Comparison of ENCODE assay signal across 7 mouse cellular contexts in the genomic region with DNA sequence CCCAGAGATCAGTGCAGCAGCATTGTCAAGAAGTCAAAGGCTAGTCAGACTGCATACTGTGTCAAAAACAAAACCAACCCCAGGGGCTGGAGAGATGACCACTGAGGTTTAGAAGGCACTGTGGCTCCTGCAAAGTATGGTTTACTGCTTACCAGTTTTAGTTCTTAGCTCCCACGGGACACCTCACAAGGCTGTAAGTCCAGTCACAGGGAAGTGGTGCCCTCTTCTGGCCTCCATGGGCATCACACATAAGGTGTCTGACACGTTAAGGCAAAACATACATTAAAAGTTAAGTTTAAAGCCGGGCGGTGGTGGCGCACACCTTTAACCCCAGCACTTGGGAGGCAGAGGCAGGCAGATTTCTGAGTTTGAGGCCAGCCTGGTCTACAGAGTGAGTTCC. TPM values are rescaled to one million over a fixed set of nuclear protein-coding genes. Genes with fewer than 3 reads are reported as not detected.
DNase-seq lines count a peak whose midpoint lies in the region; ATAC-seq lines count a peak whose summit lies in the region.

No protein-coding gene starts in this region.

- H3K4me2 ChIP-seq in midbrain, embryonic 11.5 days: peak overlapping the region; percentile 77
- no peak overlapping the region for H3K4me2 ChIP-seq in midbrain, embryonic 16.5 days (ENCODE audit: low read length)

- DNase-seq in midbrain, embryonic 11.5 days (ENCODE audit: low spot score, missing footprints): peak; percentile 92
- peak; percentile 71 for DNase-seq in embryo, embryonic 10.5 days (ENCODE audit: low spot score)
- peak; percentile 42 for DNase-seq in hindbrain, embryonic 10.5 days (ENCODE audit: low spot score)
- peak; percentile 37 for DNase-seq in lung, postnatal 36 days
- DNase-seq in right cerebral cortex, postnatal 36 days (ENCODE audit: low spot score in 2 of 2): no peak
- DNase-seq in urinary bladder, adult 18-20 months (ENCODE audit: low spot score in 2 of 2): no peak

- 64% methylated on average over 5 of the region's 5 CpGs for WGBS in midbrain, embryonic 11.5 days
- WGBS in midbrain, embryonic 16.5 days: 65% methylated on average over 5 of the region's 5 CpGs
- WGBS in hindbrain, embryonic 10.5 days: 66% methylated on average over 5 of the region's 5 CpGs

- no peak for ATAC-seq in midbrain, embryonic 11.5 days (ENCODE audit: low FRiP score)
- ATAC-seq in midbrain, embryonic 16.5 days: no peak

- H3K4me3 ChIP-seq in midbrain, embryonic 11.5 days (ENCODE audit: low read depth, low read length): peak overlapping the region; percentile 91
- no peak overlapping the region for H3K4me3 ChIP-seq in midbrain, embryonic 16.5 days (ENCODE audit: low read depth, low read length)
- H3K4me3 ChIP-seq in hindbrain, embryonic 10.5 days: peak overlapping the region; percentile 96

- peaks cover 12% of the 10 kb centered on the region; the same call in 1 of the 2 replicates for H3K36me3 ChIP-seq in midbrain, embryonic 11.5 days (ENCODE audit: control insufficient read depth, insufficient read depth, low read length)
- no peaks in the 10 kb centered on the region for H3K36me3 ChIP-seq in midbrain, embryonic 16.5 days (ENCODE audit: control insufficient read depth, insufficient read depth, low read length)
- peaks cover 65% of the 10 kb centered on the region for H3K36me3 ChIP-seq in hindbrain, embryonic 10.5 days

- peaks cover 27% of the 10 kb centered on the region for H3K4me1 ChIP-seq in midbrain, embryonic 11.5 days (ENCODE audit: control insufficient read depth, insufficient read depth, low read length)
- H3K4me1 ChIP-seq in midbrain, embryonic 16.5 days (ENCODE audit: control insufficient read depth, insufficient read depth, low read length): peaks cover 6% of the 10 kb centered on the region; the same call in 1 of the 2 replicates
- H3K4me1 ChIP-seq in hindbrain, embryonic 10.5 days (replicated peaks): peaks cover 53% of the 10 kb centered on the region

- H3K27me3 ChIP-seq in midbrain, embryonic 11.5 days (ENCODE audit: control insufficient read depth, insufficient read depth, low read length): no peaks in the 10 kb centered on the region
- no peaks in the 10 kb centered on the region for H3K27me3 ChIP-seq in midbrain, embryonic 16.5 days (ENCODE audit: control insufficient read depth, insufficient read depth, low read depth, low read length)
- no peaks in the 10 kb centered on the region for H3K27me3 ChIP-seq in hindbrain, embryonic 10.5 days (ENCODE audit: insufficient read depth, poor library complexity, severe bottlenecking)

- H3K9me3 ChIP-seq in midbrain, embryonic 11.5 days (ENCODE audit: control insufficient read depth, low read length): no peaks in the 10 kb centered on the region
- no peaks in the 10 kb centered on the region for H3K9me3 ChIP-seq in midbrain, embryonic 16.5 days (replicated peaks; ENCODE audit: control insufficient read depth, low read length, poor library complexity, severe bottlenecking)
- H3K9me3 ChIP-seq in hindbrain, embryonic 10.5 days: no peaks in the 10 kb centered on the region

- H3K27ac ChIP-seq in midbrain, embryonic 11.5 days (ENCODE audit: low read depth, low read length): no peak overlapping the region
- no peak overlapping the region for H3K27ac ChIP-seq in midbrain, embryonic 16.5 days (ENCODE audit: low read length)
- no peak overlapping the region for H3K27ac ChIP-seq in hindbrain, embryonic 10.5 days

- no peak overlapping the region for H3K9ac ChIP-seq in midbrain, embryonic 11.5 days (ENCODE audit: low read length)
- H3K9ac ChIP-seq in midbrain, embryonic 16.5 days (ENCODE audit: low read depth, low read length): no peak overlapping the region

RNA-seq across cellular contexts. Expression of a gene that starts 2.6 kb away (rescaled TPM):
- 542 and 553 TPM in 2 replicates for polyA plus RNA-seq in midbrain, embryonic 11.5 days (2014; fragmentation: Nextera tagmentation; extraction: Ambion mirVana)
- polyA plus RNA-seq in midbrain, embryonic 16.5 days (2015; fragmentation: Nextera tagmentation; extraction: Ambion mirVana): 37.5 and 41.4 TPM in 2 replicates
- polyA plus RNA-seq in hindbrain, embryonic 10.5 days (2016; fragmentation: Nextera tagmentation; extraction: Ambion mirVana): 552 and 686 TPM in 2 replicates

RNA-seq across cellular contexts. Expression of a gene that starts 29.1 kb away (rescaled TPM):
- 0.57 and 1.7 TPM in 2 replicates for polyA plus RNA-seq in midbrain, embryonic 11.5 days (2014; fragmentation: Nextera tagmentation; extraction: Ambion mirVana)
- polyA plus RNA-seq in midbrain, embryonic 16.5 days (2015; fragmentation: Nextera tagmentation; extraction: Ambion mirVana): 1.6 and 1.8 TPM in 2 replicates
- 0.34 and 0.55 TPM in 2 replicates for polyA plus RNA-seq in hindbrain, embryonic 10.5 days (2016; fragmentation: Nextera tagmentation; extraction: Ambion mirVana)

RNA-seq across cellular contexts. Expression of a gene that starts 59.6 kb away (rescaled TPM):
- 15.8 and 17.0 TPM in 2 replicates for polyA plus RNA-seq in midbrain, embryonic 11.5 days (2014; fragmentation: Nextera tagmentation; extraction: Ambion mirVana)
- 21.4 and 22.6 TPM in 2 replicates for polyA plus RNA-seq in midbrain, embryonic 16.5 days (2015; fragmentation: Nextera tagmentation; extraction: Ambion mirVana)
- 13.2 and 14.0 TPM in 2 replicates for polyA plus RNA-seq in hindbrain, embryonic 10.5 days (2016; fragmentation: Nextera tagmentation; extraction: Ambion mirVana)

Comparison
In these comparisons a context has a peak if more than half of its experiments do, and no peak if none do; other contexts are left out.
1. RNA of a gene that starts 2.6 kb away (polyA plus RNA-seq): 542 to 553 TPM in midbrain, embryonic 11.5 days and 552 to 686 TPM in hindbrain, embryonic 10.5 days; 37.5 to 41.4 TPM in midbrain, embryonic 16.5 days; every median in the first group is over 10 times any median in the second.
2. DNase-seq: peak in midbrain, embryonic 11.5 days (single experiment), embryo, embryonic 10.5 days (single experiment), hindbrain, embryonic 10.5 days (single experiment) and lung, postnatal 36 days (single experiment); none in right cerebral cortex, postnatal 36 days (0 of 2) and urinary bladder, adult 18-20 months (0 of 2).